Mouse (Mus musculus): Measurements from ENCODE around the gene Tuba1c.

DNA sequence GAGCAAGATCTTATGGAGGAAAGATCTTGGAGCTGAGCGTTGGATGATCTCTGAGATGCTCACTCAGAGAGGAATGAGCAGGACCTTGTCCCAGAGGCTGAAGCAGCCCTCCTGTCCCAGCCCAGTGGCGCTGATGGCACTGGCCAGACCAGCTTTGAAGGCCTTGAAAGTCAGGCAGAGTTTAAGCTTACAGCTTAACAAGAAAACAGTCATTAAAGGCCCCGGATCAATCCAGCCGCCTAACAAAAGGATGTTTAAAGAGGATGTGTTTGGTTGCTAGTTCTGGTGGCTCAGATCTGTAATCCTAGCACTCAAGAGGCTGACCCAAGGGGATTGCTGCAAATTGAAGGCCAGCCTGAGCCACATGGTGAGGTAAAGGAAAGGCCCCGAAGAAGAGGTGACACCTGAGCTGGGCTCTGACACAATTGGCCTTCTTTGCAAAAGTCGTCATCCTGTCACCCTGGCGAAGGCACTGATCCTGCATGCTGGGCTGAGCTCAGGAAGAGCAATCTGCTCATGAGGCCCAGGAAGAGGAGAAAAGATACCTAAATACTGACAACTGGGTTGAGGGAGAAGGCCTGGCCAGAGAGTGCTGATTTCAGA lies 49.6 kb upstream of the Tuba1c start:
- TF ChIP-seq POLR2A (IDR thresholded peaks at IDR 0.05; ENCODE audit: extremely low read depth, insufficient read depth, low read length), result no peak
- TF ChIP-seq CTCF (IDR thresholded peaks at IDR 0.05; ENCODE audit: low read depth, low read length), result no peak
